Mouse (Mus musculus) heart, embryonic 11.5 days (tissue): Measurements from ENCODE around the gene Fut11. TPM values are rescaled to one million over a fixed set of nuclear protein-coding genes. Genes with fewer than 3 reads are reported as not detected.

Source experiments
- ATAC-seq: fragments of 200-750 bp; cut with Nextera tagmentation; replicated peaks from 2 replicates; pipeline ENCODE4 v1.8.0; 2017; ENCODE audit warnings: moderate library complexity; ENCODE audit not compliant: insufficient number of reproducible peaks, low FRiP score, low TSS enrichment
- H3K27ac ChIP-seq: fragments of 300-500 bp; sonication (generic); 2 replicates; pipeline ENCODE4 v1.5.1; 2014; ENCODE audit warnings: mild to moderate bottlenecking, low read depth, low read length
- H3K27me3 ChIP-seq: fragments of 300-500 bp; sonication (generic); 2 replicates; pipeline ENCODE4 v1.6.1; 2014; ENCODE audit warnings: mild to moderate bottlenecking, low read length, mixed read lengths; ENCODE audit not compliant: control insufficient read depth, insufficient read depth
- H3K36me3 ChIP-seq: fragments of 300-500 bp; sonication (generic); 2 replicates; pipeline ENCODE4 v1.6.1; 2014; ENCODE audit warnings: mild to moderate bottlenecking, low read length, moderate library complexity, mixed read lengths; ENCODE audit not compliant: control insufficient read depth, insufficient read depth
- H3K4me1 ChIP-seq: fragments of 300-500 bp; sonication (generic); 2 replicates; pipeline ENCODE4 v1.6.1; 2014; ENCODE audit warnings: low read length; ENCODE audit not compliant: control insufficient read depth, insufficient read depth
- H3K4me2 ChIP-seq: fragments of 300-500 bp; sonication (generic); 2 replicates; pipeline ENCODE4 v1.6.1; 2014; ENCODE audit warnings: mild to moderate bottlenecking, moderate library complexity
- H3K4me3 ChIP-seq: fragments of 300-500 bp; sonication (generic); 2 replicates; pipeline ENCODE4 v1.5.1; 2014; ENCODE audit warnings: low read depth, low read length
- H3K9ac ChIP-seq: fragments of 300-500 bp; sonication (generic); 2 replicates; pipeline ENCODE4 v1.6.1; 2014; ENCODE audit warnings: mild to moderate bottlenecking, low read depth, low read length, moderate library complexity
- H3K9me3 ChIP-seq: fragments of 300-500 bp; sonication (generic); replicated peaks from 2 replicates; pipeline ENCODE4 v1.6.1; 2016; ENCODE audit warnings: low read length; ENCODE audit not compliant: control insufficient read depth
- WGBS: fragments of 180-500 bp; shearing (Covaris S2); extraction: QIAGEN DNeasy Blood & Tissue Kit; methylation state at CpG from one replicate; pipeline ENCODE4 v1.1.7; 2014; ENCODE audit not compliant: insufficient replicate concordance; 5-methylcytosine and 5-hydroxymethylcytosine counted together
- polyA plus RNA-seq: library from polyadenylated mRNA; unstranded; fragments of >200 nt; fragmentation: Nextera tagmentation; extraction: Ambion mirVana; gene quantifications from 2 replicates; pipeline ENCODE4 v1.2.1, GENCODE M21; 2014

Fut11 gene
- polyA plus RNA-seq, 1 experiment from 2014 or later, result 13.4 TPM

- Histone ChIP-seq H3K4me3 (no peak overlapping the region), H3K27ac (no peak overlapping the region), H3K9me3 (no peaks in the 10 kb centered on the region), H3K36me3 (peaks cover 85% of the 10 kb centered on the region), H3K27me3 (no peaks in the 10 kb centered on the region), H3K4me1 (peaks cover 4% of the 10 kb centered on the region; the same call in 1 of the 2 replicates), H3K9ac (no peak overlapping the region), H3K4me2 (no peak overlapping the region)
- ATAC-seq, result no peak
- WGBS, result 91% methylated on average over 3 of the region's 3 CpGs
Measured at GRCm38 (mm10) chr14:20686576-20686975, 8.2 kb upstream of the Fut11 start.

- Histone ChIP-seq H3K9ac (no peak overlapping the region), H3K27me3 (no peaks in the 10 kb centered on the region), H3K4me3 (no peak overlapping the region), H3K4me2 (no peak overlapping the region), H3K9me3 (no peaks in the 10 kb centered on the region), H3K36me3 (peaks cover 83% of the 10 kb centered on the region), H3K4me1 (peaks cover 2% of the 10 kb centered on the region; the same call in 1 of the 2 replicates), H3K27ac (no peak overlapping the region)
- 86% methylated on average over 2 of the region's 2 CpGs for WGBS
- ATAC-seq, result no peak
Measured at GRCm38 (mm10) chr14:20689009-20689408, 5.8 kb upstream of the Fut11 start.

- peaks cover 16% of the 10 kb centered on the region for H3K4me1 ChIP-seq
- no peaks in the 10 kb centered on the region for H3K27me3 ChIP-seq
- no peaks in the 10 kb centered on the region for H3K9me3 ChIP-seq
- no peak overlapping the region for H3K4me3 ChIP-seq
- H3K27ac ChIP-seq, result no peak overlapping the region
- WGBS, result 93% methylated on average over 6 of the region's 6 CpGs
- no peak for ATAC-seq
- H3K36me3 ChIP-seq, result peaks cover 57% of the 10 kb centered on the region
- no peak overlapping the region for H3K9ac ChIP-seq
- no peak overlapping the region for H3K4me2 ChIP-seq
Measured at GRCm38 (mm10) chr14:20691772-20692171, 3.0 kb upstream of the Fut11 start.

- ATAC-seq, result no peak
- H3K36me3 ChIP-seq, result peaks cover 39% of the 10 kb centered on the region
- no peak overlapping the region for H3K4me3 ChIP-seq
- no peak overlapping the region for H3K9ac ChIP-seq
- H3K9me3 ChIP-seq, result no peaks in the 10 kb centered on the region
- H3K27me3 ChIP-seq, result no peaks in the 10 kb centered on the region
- WGBS, result 81% methylated on average over 10 of the region's 10 CpGs
- H3K4me1 ChIP-seq, result peaks cover 29% of the 10 kb centered on the region
- H3K4me2 ChIP-seq, result no peak overlapping the region; the same call in 1 of the 2 replicates
- peak overlapping the region; percentile 5; the same call in 1 of the 2 replicates for H3K27ac ChIP-seq
Measured at GRCm38 (mm10) chr14:20693589-20694101, 1.1 kb upstream of the Fut11 start.

GRCm38 (mm10) chr14:20694185-20694883 is 434 bp upstream of the Fut11 start:
- no peaks in the 10 kb centered on the region for H3K9me3 ChIP-seq
- ATAC-seq, result peak; percentile 36
- peak overlapping the region; percentile 78 for H3K4me2 ChIP-seq
- no peaks in the 10 kb centered on the region for H3K27me3 ChIP-seq
- H3K36me3 ChIP-seq, result peaks cover 32% of the 10 kb centered on the region
- peaks cover 31% of the 10 kb centered on the region for H3K4me1 ChIP-seq
- H3K9ac ChIP-seq, result peak overlapping the region; percentile 80
- 44% methylated on average over 13 of the region's 13 CpGs for WGBS
- H3K4me3 ChIP-seq, result peak overlapping the region; percentile 75
- peak overlapping the region; percentile 93 for H3K27ac ChIP-seq

- peak overlapping the region; percentile 75 for H3K4me3 ChIP-seq
- peaks cover 31% of the 10 kb centered on the region for H3K4me1 ChIP-seq
- peak overlapping the region; percentile 78 for H3K4me2 ChIP-seq
- peak overlapping the region; percentile 80 for H3K9ac ChIP-seq
- WGBS, result 15% methylated on average over 27 of the region's 27 CpGs
- no peak for ATAC-seq
- no peaks in the 10 kb centered on the region for H3K27me3 ChIP-seq
- H3K9me3 ChIP-seq, result no peaks in the 10 kb centered on the region
- H3K36me3 ChIP-seq, result peaks cover 24% of the 10 kb centered on the region
- peak overlapping the region; percentile 93 for H3K27ac ChIP-seq
Measured at GRCm38 (mm10) chr14:20695761-20696520, 1.2 kb downstream of the Fut11 start.

- no peaks in the 10 kb centered on the region for H3K27me3 ChIP-seq
- peaks cover 39% of the 10 kb centered on the region for H3K4me1 ChIP-seq
- peak overlapping the region; percentile 78 for H3K4me2 ChIP-seq
- H3K36me3 ChIP-seq, result peaks cover 16% of the 10 kb centered on the region
- H3K27ac ChIP-seq, result no peak overlapping the region
- H3K9ac ChIP-seq, result no peak overlapping the region
- WGBS, result 21% methylated on average over 1 of the region's 1 CpGs
- peak overlapping the region; percentile 75; the same call in 1 of the 2 replicates for H3K4me3 ChIP-seq
- no peak for ATAC-seq
- H3K9me3 ChIP-seq, result no peaks in the 10 kb centered on the region
Measured at GRCm38 (mm10) chr14:20696986-20697385, 2.2 kb downstream of the Fut11 start.

- H3K27me3 ChIP-seq, result no peaks in the 10 kb centered on the region
- no peak overlapping the region for H3K9ac ChIP-seq
- H3K27ac ChIP-seq, result no peak overlapping the region
- peaks cover 39% of the 10 kb centered on the region for H3K4me1 ChIP-seq
- no peak overlapping the region for H3K4me2 ChIP-seq
- H3K4me3 ChIP-seq, result no peak overlapping the region
- ATAC-seq, result no peak
- H3K36me3 ChIP-seq, result peaks cover 4% of the 10 kb centered on the region; the same call in 1 of the 2 replicates
- H3K9me3 ChIP-seq, result no peaks in the 10 kb centered on the region
- 74% methylated on average over 2 of the region's 2 CpGs for WGBS
Measured at GRCm38 (mm10) chr14:20698515-20698914, 3.7 kb downstream of the Fut11 start.
